Mouse (Mus musculus) brain, embryonic 18.5 days (tissue): ENCODE measurements at regions not wholly inside any gene's neighbourhood (a gene's known extent, or its start where the extent isn't known, plus 50 kb on each side); places are given as distances from the start of the nearest gene placed in this dataset.

Experiments used
- DNase-seq: peaks from one replicate; pipeline ENCODE4 v3.0.0-alpha.2; 2012; ENCODE audit warnings: low read depth, low spot score

DNA sequence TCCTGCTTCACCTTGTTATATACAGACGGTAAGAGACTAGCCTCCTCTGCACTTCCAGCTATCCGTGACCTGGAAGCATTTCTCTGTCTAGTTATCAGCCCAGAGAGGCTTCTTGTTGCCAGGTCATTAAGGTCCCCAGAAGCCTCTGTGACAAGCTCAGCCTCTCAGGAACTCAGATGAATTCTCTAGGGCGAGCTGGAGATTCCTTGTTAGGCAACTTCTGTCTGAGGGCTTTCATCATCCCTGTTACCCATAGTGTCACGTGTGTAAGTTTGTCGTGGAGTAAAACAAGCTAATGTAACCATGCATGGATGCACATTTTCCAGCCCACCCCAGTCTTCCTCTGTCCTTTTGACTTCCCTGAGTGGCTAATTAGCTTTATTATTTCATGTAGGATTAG, 126.3 kb upstream of the Ednra start:
- DNase-seq = no peak

DNA sequence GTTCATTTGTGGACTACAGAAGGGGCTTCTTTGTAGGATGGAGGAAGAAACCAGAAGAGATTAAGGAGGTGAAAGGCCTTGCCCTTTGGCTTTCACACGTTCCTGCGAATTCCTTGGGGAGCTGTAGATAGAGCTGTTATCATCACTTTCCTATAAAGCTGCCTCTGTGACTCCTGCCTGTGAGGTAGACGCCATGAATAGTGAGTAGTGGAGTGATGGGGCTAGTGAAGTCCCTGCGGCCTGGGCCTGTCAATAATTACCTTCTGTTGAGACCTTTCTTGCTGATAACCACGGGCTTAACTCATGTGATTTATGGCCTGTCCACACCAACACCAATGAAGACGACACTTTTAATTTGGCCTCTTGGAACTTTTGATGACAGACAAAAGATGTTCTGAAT, 146.0 kb upstream of the Ednra start:
- no peak for DNase-seq

DNA sequence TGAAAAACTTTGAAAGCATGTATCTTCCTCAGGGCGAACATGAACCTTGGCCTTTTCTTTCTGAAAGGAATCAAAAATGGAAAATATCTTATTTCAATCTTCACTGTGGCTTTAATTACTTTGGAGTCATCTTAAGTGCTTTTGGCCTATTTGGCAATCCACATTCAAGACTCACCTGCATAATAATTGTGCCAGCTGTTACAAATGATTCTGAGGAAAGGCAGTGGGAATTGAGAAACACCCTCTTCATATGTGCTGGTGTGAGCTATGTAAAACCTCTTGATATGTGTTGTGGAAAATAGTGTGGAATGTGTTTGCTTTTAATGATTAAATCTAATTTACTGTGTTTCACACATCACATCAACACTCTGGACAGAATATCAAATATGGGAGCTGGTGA, 148.5 kb upstream of the Ednra start:
- DNase-seq = no peak

DNA sequence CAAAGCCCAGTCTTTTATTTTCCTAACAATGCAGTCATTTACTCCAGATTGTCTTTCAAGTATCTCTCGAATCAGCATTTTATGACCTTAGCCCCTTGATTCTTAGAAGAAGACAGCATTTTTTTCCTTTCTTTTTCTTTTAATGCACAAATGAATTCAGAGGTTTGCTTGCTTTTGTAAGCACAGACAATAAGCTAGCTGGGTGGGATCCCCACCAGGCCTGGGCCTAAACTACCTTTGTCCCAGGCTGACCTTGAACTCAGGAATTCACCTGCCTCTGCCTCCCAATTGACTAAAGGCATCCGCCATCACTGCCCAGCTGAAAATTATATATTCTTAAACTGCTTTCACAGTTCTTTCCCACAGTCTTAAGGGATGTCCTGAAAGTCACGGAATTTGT, 195.5 kb upstream of the Ednra start:
- DNase-seq = no peak

DNA sequence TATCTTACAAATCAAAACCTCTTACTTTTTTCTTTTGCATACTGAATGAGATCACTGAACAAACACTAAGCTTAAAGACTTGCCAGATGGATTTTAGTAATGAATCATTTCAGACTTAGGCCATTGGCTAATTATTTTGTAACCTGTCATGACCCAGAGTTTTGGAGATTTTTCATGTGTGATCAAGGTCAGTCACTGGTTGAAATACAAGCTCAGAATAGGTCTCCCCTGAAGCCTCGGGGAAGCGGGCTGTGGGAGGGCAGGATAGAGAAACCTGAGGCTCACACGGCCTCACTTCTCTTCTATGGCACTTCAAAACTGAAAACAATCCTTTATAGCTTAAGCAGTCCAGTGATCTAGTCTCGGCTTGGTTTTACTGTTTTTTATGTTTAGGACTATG, 197.6 kb upstream of the Ednra start:
- no peak for DNase-seq

DNA sequence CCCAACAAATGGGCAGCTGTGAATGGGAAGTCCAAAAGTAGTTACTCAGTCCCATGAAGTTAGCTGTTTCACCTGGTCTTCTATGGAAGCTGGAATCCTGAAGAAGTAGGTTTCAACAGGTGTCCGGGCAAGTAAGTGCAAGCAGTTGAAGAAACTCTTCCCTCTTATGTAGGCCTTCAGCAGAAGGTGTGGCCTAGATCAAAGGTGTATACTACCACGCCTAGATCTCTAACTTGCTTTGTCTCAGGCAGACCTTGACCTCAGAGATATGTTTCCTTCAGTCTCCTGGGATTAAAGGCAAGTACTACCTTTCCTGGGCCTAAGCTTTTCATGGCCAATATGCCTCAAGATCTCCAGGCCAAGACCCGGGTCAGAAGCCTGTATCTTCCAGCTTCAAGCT, 223.4 kb upstream of the Ednra start:
- DNase-seq = no peak

DNA sequence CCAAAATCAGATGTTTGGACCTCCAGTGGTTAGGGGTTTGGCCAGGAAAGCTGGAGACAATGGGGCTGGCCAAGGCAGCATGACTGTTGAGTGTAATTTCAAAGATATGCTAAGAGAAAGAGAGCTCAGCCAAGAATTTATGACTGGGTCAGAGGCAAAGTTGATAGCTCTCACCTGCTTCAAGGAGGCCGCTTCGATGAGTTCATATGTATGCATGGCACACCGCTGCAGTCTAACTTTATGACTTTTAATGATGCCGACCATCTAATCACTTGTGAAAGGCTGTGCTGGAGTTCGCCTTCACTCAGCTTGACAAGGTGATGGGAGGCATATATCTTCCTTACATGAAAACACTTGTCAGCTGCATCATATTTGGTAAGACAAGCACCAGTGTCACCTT, 225.4 kb upstream of the Ednra start:
- no peak for DNase-seq

DNA sequence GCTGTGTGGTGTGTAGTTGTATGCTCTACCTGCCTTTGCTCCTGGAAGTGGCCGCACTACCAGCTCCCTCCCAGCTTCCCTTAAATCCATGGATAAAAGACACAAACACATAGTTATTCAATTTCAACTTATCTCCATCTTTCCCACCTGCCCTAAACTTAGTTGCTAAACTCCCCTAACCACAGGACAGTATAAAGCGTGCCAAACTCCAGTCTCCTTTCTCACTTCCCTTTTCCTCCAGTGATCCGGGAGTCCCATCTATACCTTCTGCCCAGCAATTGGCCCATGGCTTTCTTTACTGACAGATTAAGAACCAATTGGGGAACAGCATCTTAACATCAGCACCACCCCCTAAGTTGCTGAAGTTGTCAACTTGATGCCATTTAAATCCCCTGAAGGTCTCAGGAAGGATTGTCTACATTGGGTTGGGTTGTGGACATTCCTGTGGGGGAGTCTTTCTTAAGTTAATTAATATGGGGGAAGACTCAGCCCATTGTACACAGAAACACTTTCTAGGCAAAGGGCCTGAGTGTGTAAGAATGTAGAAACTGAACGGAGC, 234.6 kb upstream of the Ednra start:
- DNase-seq = no peak

DNA sequence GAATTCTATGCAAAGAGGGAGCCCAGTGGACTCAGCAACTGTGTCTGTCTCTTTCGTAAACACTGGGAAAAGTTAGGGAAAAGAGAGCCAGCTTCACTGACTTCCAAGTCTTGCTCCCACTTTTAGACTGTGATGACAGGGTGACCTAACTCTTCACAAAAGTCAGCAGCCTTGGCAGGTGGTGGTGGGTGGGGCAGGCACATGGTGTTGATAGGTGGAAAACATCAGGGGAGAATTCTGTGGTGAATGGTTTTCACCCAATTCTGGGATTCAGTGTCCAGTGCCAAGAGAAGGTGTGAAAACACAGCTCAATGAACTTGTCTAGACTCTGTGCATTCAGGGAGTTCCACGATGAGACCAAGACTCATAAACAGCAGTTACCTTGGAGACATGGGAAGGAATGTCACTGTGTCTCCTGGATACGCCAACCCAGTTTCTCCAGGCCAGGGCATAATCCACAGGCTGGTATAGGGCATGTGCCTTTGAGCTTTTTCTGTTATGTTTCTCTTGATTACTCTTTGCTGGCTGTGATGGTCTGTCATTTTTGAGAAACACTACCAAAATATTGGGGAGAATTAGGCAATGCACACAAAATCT, 238.9 kb upstream of the Ednra start:
- DNase-seq = no peak

DNA sequence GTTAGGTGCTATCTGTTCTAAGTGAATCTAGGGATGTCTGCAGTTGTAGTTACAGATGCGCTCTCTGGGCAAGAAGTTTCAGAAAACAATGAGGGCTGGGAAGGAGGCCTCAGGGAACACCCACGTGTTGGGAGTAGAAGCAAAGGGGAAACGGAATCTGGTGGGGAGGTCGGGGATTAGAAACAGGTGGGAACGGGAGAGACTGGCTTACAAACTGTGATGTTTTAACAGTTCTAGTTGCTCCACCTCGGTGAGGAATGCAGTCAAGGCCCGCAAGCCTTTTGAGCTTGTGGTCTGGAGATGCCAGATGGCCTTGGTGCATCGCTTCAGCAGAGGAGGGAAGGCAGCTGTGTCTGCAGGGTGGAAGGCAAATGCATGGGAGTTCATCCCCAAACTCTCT, 242.7 kb upstream of the Ttc29 start:
- no peak for DNase-seq

DNA sequence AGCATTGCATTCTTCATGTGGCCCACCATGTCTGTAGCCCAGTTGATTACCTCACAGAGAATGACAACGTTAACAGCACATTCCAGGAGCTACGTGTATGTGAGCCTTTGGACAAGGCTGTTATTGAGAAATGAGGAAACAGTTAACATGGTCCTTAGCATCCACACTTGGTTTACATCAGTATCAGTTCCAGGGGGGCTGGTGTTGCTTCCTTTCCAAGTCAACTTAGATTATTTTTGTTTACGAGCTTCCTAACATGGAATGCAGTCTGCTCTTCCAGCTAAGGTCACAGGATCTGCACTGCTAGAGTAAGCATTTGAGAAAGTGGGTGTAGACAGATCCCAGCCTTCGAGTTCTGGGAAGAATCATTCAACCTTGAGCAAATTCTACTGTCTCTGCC, 239.4 kb upstream of the Ttc29 start:
- DNase-seq = no peak

DNA sequence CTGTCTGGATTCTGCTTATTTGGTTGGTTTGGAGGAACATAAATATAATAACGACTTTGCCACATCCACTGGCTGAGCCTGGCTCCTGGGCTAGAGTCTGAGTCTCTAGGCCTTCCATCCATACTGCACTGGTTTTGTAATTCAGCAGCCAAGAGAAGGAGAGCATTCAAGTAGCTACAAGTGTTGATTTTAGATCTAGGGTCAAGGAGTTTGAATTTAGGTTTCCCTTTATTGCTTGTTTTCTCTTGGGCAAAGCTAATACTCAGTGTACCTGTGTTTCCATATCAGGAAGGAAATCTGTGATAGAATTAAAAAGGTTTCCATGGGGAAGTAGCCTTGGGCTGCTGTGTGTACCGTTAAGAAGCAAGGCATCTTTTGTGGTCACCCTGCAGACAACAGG, 234.0 kb upstream of the Ttc29 start:
- no peak for DNase-seq

DNA sequence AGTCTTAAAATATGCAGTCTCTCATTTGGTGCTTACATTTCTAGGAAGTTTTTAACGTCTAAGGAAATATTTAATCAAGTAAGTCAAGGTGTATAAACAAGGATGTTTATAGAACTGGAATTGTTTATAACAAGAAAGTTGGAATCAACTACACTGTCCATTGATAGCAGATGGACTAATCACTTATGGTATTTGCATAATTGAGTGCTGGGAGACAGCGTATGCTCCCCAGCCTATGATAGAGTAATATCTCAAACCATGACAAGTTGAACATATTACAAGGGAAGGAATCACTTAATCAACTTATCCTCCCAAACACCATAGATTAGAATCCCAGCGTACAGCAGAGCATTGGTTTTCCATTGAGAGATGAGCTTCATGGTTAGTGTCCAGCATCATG, 232.4 kb upstream of the Ttc29 start:
- DNase-seq = no peak

DNA sequence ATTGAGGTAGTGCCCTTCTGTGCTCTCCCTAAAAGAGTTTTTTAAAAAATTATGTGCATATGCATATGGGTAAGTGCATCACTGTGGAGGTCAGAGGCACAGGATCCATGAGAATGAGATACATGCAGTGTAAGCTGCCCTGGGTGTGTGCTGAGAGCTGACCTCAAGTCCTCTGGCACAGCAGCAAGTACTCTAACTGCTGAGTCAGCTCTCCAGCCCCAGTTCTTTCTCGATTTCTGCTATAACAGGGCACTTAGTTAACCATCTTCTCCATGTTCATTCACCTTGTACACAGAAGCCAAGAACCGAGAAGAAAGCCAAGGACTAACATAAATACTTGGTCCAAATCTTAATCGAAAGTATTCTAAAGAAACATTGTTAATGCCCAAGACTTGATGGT, 231.1 kb upstream of the Ttc29 start:
- DNase-seq = no peak

DNA sequence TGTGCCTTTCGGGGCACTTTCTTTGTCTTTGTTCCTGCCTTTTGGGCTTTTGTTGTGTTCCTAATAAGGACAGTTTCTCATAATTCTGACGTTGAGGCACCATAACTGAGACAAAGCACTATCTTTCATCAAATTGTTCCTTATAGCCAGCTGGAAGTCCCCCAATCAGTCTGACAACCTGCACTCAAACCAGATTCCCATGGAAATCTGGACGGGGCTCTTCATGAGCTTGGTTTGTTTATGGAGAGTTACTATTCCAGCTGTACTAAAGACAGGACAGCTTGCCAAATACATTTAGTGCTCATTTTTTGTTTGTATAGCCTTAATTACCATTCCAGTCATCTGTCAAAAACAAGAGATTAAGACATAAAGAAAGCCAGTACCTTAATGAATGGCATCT, 229.6 kb upstream of the Ttc29 start:
- DNase-seq = no peak

DNA sequence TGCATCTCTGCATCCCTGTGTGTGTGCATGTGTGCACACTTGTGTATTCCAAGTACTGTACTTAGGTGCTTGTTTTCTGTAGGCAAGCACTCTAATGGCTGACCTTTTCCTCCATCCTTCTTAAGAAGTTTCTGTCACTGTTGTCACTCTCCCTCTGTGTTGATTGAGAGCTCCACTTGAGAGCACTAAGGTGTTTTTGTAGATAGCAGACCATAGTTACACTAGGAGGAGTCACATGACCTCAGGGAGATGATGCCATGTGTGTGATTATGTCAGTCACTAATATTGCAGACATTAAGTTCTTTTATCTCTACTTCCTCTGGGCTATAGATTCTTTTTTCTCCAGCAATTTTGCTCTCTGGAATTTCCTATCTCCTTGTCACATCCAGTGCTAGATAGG, 225.9 kb upstream of the Ttc29 start:
- DNase-seq = no peak

DNA sequence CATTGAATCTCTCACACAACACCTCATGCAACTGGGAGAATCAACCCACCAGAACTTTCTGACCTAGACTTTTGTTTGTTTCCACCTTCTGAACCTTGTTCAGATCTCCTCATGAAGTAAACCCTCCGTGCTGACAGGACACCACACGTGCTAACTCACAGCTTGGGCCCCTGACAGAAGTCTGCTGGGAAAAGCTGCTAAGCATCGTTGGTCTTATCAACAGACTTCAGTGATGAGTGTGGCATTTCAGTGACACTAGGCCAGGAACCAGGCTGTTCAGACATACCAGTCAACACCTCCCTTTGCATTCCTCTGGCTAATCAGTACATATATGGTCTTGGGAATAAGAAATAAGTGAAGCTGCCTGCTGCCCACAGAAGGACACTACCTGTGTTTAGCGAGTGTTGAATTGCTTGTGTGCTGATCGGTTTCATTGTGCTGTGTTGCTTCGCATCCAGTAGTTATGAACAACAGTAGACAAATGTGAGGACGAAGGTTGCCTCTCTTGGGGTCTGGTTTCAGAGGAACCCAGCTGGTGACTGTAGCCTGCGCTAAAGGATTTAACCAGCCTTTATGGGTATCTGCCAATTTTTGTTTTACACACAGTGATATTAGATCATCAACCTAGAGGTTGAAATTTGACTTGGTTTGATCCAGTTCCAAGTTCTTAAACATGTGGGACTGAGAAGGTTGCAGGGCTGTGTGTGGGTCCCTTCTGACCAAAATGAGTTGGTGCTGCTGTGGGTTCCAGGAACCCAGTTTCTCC, 224.6 kb upstream of the Ttc29 start:
- DNase-seq = no peak

DNA sequence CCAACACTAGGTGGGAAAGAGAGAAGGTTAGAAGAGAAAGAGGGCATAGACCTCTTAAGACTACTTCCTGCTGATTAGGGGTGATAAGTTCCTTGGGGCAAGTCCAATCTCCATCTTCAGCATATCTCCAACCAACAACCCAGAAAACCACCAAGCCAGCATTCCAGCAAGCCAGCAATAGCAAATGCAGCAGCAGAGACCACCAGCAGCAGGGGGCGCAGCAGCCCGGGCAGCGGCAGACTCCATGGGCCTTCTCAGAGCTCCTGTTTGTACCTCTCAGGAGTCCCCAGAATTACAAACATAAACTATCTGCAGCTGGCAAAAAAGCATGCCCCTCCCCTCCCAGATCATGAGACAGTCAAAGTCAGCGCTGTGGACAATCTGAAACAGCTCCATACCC, 222.0 kb upstream of the Ttc29 start:
- no peak for DNase-seq

DNA sequence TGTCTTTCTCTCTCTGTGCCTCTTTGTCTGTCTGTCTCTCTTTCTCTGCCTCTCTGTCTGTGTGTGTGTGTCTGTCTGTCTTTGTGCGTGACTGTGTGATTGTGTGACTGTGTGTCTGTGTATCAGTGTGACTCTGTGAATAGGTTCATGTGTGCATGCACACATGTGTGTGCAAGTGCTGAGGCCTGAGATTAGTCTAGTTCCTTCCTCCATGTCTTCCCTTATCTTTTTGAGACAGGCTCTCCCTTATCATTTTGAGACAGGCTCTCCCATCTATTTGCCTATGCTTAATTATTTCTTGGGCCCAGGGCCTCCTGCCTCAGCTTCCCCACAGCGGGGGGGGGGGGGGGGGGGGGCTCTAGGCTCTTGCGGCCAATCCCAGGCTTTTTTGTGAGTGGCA, 212.8 kb upstream of the Ttc29 start:
- no peak for DNase-seq

DNA sequence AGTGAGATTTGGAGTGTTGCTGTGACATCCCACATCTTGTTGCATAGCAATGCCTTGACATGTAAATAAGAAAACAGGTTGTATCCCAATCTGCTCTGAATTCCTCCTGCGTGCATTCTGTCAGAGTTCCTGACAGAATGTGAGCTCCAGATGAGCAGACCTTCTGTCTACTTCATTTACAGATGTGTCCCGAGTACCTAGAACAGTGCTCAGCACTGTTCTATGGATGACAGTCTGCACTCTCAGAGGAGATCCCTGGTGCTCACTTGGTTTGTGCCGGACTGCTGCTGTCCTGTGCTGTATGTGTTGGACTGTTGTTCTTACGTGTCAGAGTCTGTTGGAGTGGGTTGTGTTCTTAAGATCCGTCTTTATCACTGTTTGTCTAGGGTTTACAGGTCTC, 211.4 kb upstream of the Ttc29 start:
- DNase-seq = no peak

DNA sequence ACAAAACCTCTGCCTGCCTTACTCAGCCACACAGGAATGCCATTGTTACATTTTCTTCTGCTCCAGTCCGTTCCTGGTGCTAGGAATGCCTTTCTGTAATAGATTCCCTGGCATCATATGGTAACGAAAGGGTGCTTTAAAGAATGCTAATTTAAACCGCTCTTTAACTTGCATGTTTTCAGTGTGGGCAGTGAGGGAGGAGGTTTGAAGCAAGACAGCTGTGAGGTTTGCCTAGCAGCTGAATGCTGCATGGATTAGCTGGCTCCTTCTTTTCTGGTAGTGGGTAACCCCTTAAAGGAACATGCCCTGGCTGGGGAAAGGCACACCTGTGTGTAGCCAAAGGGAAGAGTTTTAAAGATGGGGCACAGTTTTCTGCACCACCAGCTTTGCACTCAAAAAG, 211.0 kb upstream of the Ttc29 start:
- DNase-seq = no peak

DNA sequence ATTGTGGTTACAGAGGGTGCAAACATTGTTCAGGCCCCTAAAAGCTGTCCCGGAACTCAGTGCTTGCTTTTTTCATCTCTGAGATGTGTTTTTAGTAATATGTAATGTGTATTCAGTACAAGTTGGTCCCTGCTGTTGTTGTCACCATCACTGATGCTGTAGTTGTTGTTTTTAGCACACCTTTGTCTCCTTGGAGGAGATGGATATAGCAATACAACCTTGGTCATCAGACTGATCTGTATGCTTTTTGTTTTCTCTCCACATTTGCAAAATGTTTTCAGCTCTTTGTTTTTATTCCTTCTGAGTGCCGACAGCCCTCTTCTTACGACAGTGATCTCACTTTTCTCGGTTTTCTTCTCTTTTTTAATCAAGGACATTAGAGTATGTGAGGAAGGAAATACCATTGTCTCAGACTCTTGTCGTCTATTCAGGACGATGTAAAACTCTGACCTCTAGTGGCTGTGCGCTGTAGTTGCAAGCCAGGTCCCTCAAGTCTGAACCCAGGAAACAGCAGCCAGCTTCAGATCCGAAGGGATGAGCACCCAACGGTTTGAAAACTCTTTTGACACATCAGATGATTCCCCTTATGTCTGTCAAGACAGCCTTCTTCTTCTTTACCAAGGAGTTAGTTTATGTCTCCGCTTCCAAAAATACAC, 209.1 kb upstream of the Ttc29 start:
- peak; percentile 62 for DNase-seq

DNA sequence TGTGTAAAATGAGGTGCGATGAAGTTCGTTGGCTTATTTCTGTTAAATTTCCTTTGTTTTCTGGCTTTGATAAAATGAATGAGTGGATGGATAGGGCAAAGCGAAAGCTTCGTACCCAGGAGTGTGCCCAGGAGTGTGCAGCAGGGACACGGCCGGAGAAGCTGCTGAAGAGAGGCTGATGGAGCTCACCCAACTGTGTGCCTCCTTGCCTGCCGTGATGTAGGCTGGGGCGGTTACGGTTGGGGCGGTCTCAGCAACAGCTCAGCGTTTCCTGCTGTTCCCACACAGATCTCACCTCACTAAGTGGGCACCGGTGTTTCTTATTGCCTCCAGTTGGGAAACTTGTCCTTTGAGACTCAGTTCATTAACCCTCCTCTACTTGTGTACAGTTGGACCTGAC, 208.2 kb upstream of the Ttc29 start:
- DNase-seq = no peak
